Mouse (Mus musculus) stomach, embryonic 14.5 days (tissue): Measurements from ENCODE around the gene Pla2g16. TPM values are rescaled to one million over a fixed set of nuclear protein-coding genes. Genes with fewer than 3 reads are reported as not detected.

Experiments
- ATAC-seq: fragments of 200-750 bp; cut with Nextera tagmentation; 2 replicates; pipeline ENCODE4 v1.8.0; 2017; ENCODE audit warnings: low read depth, moderate TSS enrichment; ENCODE audit not compliant: insufficient number of reproducible peaks, insufficient read depth, low FRiP score
- H3K27ac ChIP-seq: fragments of 300-500 bp; sonication (generic); 2 replicates; pipeline ENCODE4 v1.5.1; 2014; ENCODE audit warnings: mild to moderate bottlenecking, low read length, moderate library complexity, mixed read lengths
- H3K27me3 ChIP-seq: fragments of 300-500 bp; sonication (generic); 2 replicates; pipeline ENCODE4 v1.6.1; 2014; ENCODE audit warnings: low read length, control low read depth, mixed read lengths; ENCODE audit not compliant: control insufficient read depth, insufficient read depth
- H3K36me3 ChIP-seq: fragments of 300-500 bp; sonication (generic); 2 replicates; pipeline ENCODE4 v1.6.1; 2014; ENCODE audit warnings: mild to moderate bottlenecking, control low read depth, low read length, moderate library complexity, mixed read lengths; ENCODE audit not compliant: control insufficient read depth, insufficient read depth
- H3K4me1 ChIP-seq: fragments of 300-500 bp; sonication (generic); 2 replicates; pipeline ENCODE4 v1.6.1; 2014; ENCODE audit warnings: low read length, control low read depth, mixed read lengths; ENCODE audit not compliant: control insufficient read depth, insufficient read depth
- H3K4me2 ChIP-seq: fragments of 300-500 bp; sonication (generic); replicated peaks from 2 replicates; pipeline ENCODE4 v1.6.1; 2014; ENCODE audit warnings: low read depth, low read length, control low read depth
- H3K4me3 ChIP-seq: fragments of 300-500 bp; sonication (generic); 2 replicates; pipeline ENCODE4 v1.5.1; 2014; ENCODE audit warnings: low read depth, low read length, control low read depth
- H3K9ac ChIP-seq: fragments of 300-500 bp; sonication (generic); replicated peaks from 2 replicates; pipeline ENCODE4 v1.6.1; 2014; ENCODE audit warnings: low read depth, mild to moderate bottlenecking, control low read depth, low read length, moderate library complexity, mixed read lengths
- H3K9me3 ChIP-seq: fragments of 300-500 bp; sonication (generic); 2 replicates; pipeline ENCODE4 v1.6.1; 2016; ENCODE audit warnings: low read depth, low read length, control low read depth; ENCODE audit not compliant: control insufficient read depth
- WGBS: fragments of 180-500 bp; shearing (Covaris S2); extraction: QIAGEN DNeasy Blood & Tissue Kit; methylation state at CpG from one replicate; pipeline ENCODE4 v1.1.7; 2014; 5-methylcytosine and 5-hydroxymethylcytosine counted together
- polyA plus RNA-seq: library from polyadenylated mRNA; unstranded; fragments of >200 nt; fragmentation: Nextera tagmentation; extraction: Ambion mirVana; gene quantifications from 2 replicates; pipeline ENCODE4 v1.2.1, GENCODE M21; 2014

Gene Pla2g16
- polyA plus RNA-seq, 1 experiment from 2014 or later, result 8.1 TPM

GRCm38 (mm10) chr19:7590795-7591194, 33.5 kb downstream of the Pla2g16 start:
- no peak overlapping the region for H3K4me2 ChIP-seq
- H3K27me3 ChIP-seq, result no peaks in the 10 kb centered on the region
- H3K4me1 ChIP-seq, result no peaks in the 10 kb centered on the region
- H3K9ac ChIP-seq, result no peak overlapping the region
- no peak overlapping the region for H3K4me3 ChIP-seq
- H3K9me3 ChIP-seq, result no peaks in the 10 kb centered on the region
- H3K36me3 ChIP-seq, result no peaks in the 10 kb centered on the region
- no peak overlapping the region for H3K27ac ChIP-seq
- no peak for ATAC-seq

GRCm38 (mm10) chr19:7592018-7592417, 34.8 kb downstream of the Pla2g16 start:
- no peak for ATAC-seq
- Histone ChIP-seq H3K9me3 (no peaks in the 10 kb centered on the region), H3K27ac (no peak overlapping the region), H3K4me2 (no peak overlapping the region), H3K9ac (no peak overlapping the region), H3K27me3 (no peaks in the 10 kb centered on the region), H3K36me3 (no peaks in the 10 kb centered on the region), H3K4me1 (no peaks in the 10 kb centered on the region), H3K4me3 (no peak overlapping the region)
- WGBS, result 40% methylated on average over 3 of the region's 3 CpGs

GRCm38 (mm10) chr19:7595534-7595933, 38.3 kb downstream of the Pla2g16 start:
- Histone ChIP-seq H3K4me2 (no peak overlapping the region), H3K9ac (no peak overlapping the region), H3K27ac (no peak overlapping the region), H3K4me1 (no peaks in the 10 kb centered on the region), H3K4me3 (no peak overlapping the region), H3K9me3 (no peaks in the 10 kb centered on the region), H3K27me3 (no peaks in the 10 kb centered on the region), H3K36me3 (no peaks in the 10 kb centered on the region)
- ATAC-seq, result no peak
- 17% methylated on average over 2 of the region's 2 CpGs for WGBS

- Histone ChIP-seq H3K9ac (no peak overlapping the region), H3K27me3 (no peaks in the 10 kb centered on the region), H3K4me3 (no peak overlapping the region), H3K27ac (no peak overlapping the region), H3K9me3 (no peaks in the 10 kb centered on the region), H3K4me2 (no peak overlapping the region), H3K36me3 (no peaks in the 10 kb centered on the region), H3K4me1 (no peaks in the 10 kb centered on the region)
- no peak for ATAC-seq
- 59% methylated on average over 4 of the region's 4 CpGs for WGBS
Observed at GRCm38 (mm10) chr19:7598481-7598880, 41.2 kb downstream of the Pla2g16 start.

- Histone ChIP-seq H3K27me3 (no peaks in the 10 kb centered on the region), H3K9ac (no peak overlapping the region), H3K27ac (no peak overlapping the region), H3K4me3 (no peak overlapping the region), H3K4me1 (peaks cover 6% of the 10 kb centered on the region; the same call in 1 of the 2 replicates), H3K36me3 (no peaks in the 10 kb centered on the region), H3K4me2 (no peak overlapping the region), H3K9me3 (no peaks in the 10 kb centered on the region)
- WGBS, result 83% methylated on average over 4 of the region's 4 CpGs
- ATAC-seq, result no peak
Observed at GRCm38 (mm10) chr19:7601551-7601950, 44.3 kb downstream of the Pla2g16 start.

GRCm38 (mm10) chr19:7604107-7604506, 46.8 kb downstream of the Pla2g16 start:
- ATAC-seq, result no peak
- Histone ChIP-seq H3K9me3 (no peaks in the 10 kb centered on the region), H3K27ac (no peak overlapping the region), H3K27me3 (no peaks in the 10 kb centered on the region), H3K4me2 (no peak overlapping the region), H3K36me3 (no peaks in the 10 kb centered on the region), H3K4me1 (peaks cover 16% of the 10 kb centered on the region), H3K4me3 (no peak overlapping the region), H3K9ac (no peak overlapping the region)
- WGBS, result 93% methylated on average over 10 of the region's 10 CpGs

- Histone ChIP-seq H3K4me2 (no peak overlapping the region), H3K27ac (no peak overlapping the region)
- ATAC-seq, result no peak
Observed at GRCm38 (mm10) chr19:7605013-7605412, 47.8 kb downstream of the Pla2g16 start.

GRCm38 (mm10) chr19:7605930-7606783, 48.9 kb downstream of the Pla2g16 start:
- Histone ChIP-seq H3K9ac (no peak overlapping the region; the same call in 1 of the 2 replicates), H3K4me2 (peak overlapping the region; percentile 57), H3K27ac (peak overlapping the region; percentile 85; the same call in 1 of the 2 replicates), H3K36me3 (no peaks in the 10 kb centered on the region), H3K27me3 (no peaks in the 10 kb centered on the region), H3K9me3 (no peaks in the 10 kb centered on the region), H3K4me3 (peak overlapping the region; percentile 22), H3K4me1 (peaks cover 16% of the 10 kb centered on the region)
- ATAC-seq, result peak; percentile 70
- 3% methylated on average over 15 of the region's 15 CpGs for WGBS

More at GRCm38 (mm10) chr19:7605013-7605412, 47.8 kb downstream of the Pla2g16 start:
- H3K9me3 ChIP-seq, result no peaks in the 10 kb centered on the region
- H3K4me1 ChIP-seq, result peaks cover 16% of the 10 kb centered on the region
- no peak overlapping the region for H3K9ac ChIP-seq
- no peak overlapping the region for H3K4me3 ChIP-seq
- H3K27me3 ChIP-seq, result no peaks in the 10 kb centered on the region
- H3K36me3 ChIP-seq, result no peaks in the 10 kb centered on the region
